Mouse (Mus musculus) forebrain, embryonic 14.5 days (tissue): ENCODE measurements around the gene Trpm4. TPM values are rescaled to one million over a fixed set of nuclear protein-coding genes. Genes with fewer than 3 reads are reported as not detected.

ENCODE experiments used
- ATAC-seq: fragments of 200-750 bp; cut with Nextera tagmentation; 2 replicates; pipeline ENCODE4 v1.8.0; 2017; ENCODE audit warnings: mild to moderate bottlenecking, moderate library complexity
- DNase-seq: peaks from one replicate; pipeline ENCODE4 v3.0.0-alpha.2; 2015; ENCODE audit warnings: low spot score
- H3K27ac ChIP-seq: fragments of 300-500 bp; sonication (generic); 2 replicates; pipeline ENCODE4 v1.5.1; 2014; ENCODE audit warnings: low read depth, mild to moderate bottlenecking, control low read depth, low read length, moderate library complexity
- H3K27me3 ChIP-seq: fragments of 300-500 bp; sonication (generic); replicated peaks from 2 replicates; pipeline ENCODE4 v1.6.1; 2014; ENCODE audit warnings: low read length, control low read depth, mixed read lengths; ENCODE audit not compliant: control insufficient read depth, insufficient read depth
- H3K36me3 ChIP-seq: fragments of 300-500 bp; sonication (generic); 2 replicates; pipeline ENCODE4 v1.6.1; 2014; ENCODE audit warnings: low read length, control low read depth; ENCODE audit not compliant: control insufficient read depth, insufficient read depth
- H3K4me1 ChIP-seq: fragments of 300-500 bp; sonication (generic); 2 replicates; pipeline ENCODE4 v1.6.1; 2014; ENCODE audit warnings: antibody characterized with exemption, low read length, control low read depth; ENCODE audit not compliant: control insufficient read depth, insufficient read depth
- H3K4me2 ChIP-seq: fragments of 300-500 bp; sonication (generic); 2 replicates; pipeline ENCODE4 v1.6.1; 2014; ENCODE audit warnings: mild to moderate bottlenecking, control low read depth, low read length
- H3K4me3 ChIP-seq: fragments of 300-500 bp; sonication (generic); 2 replicates; pipeline ENCODE4 v1.5.1; 2014; ENCODE audit warnings: low read depth, low read length, control low read depth
- H3K9ac ChIP-seq: fragments of 300-500 bp; sonication (generic); 2 replicates; pipeline ENCODE4 v1.6.1; 2014; ENCODE audit warnings: mild to moderate bottlenecking, low read length, control low read depth, moderate library complexity
- H3K9me3 ChIP-seq: fragments of 300-500 bp; sonication (generic); replicated peaks from 2 replicates; pipeline ENCODE4 v1.6.1; 2016; ENCODE audit warnings: low read length, control low read depth, mixed read lengths; ENCODE audit not compliant: control insufficient read depth
- WGBS: fragments of 180-500 bp; shearing (Covaris S2); extraction: QIAGEN DNeasy Blood & Tissue Kit; methylation state at CpG from one replicate; pipeline ENCODE4 v1.1.7; 2014; 5-methylcytosine and 5-hydroxymethylcytosine counted together
- polyA plus RNA-seq: library from polyadenylated mRNA; unstranded; fragments of >200 nt; fragmentation: Nextera tagmentation; extraction: Ambion mirVana; gene quantifications from 2 replicates; pipeline ENCODE4 v1.2.1, GENCODE M21; 2014

Gene Trpm4
- polyA plus RNA-seq, 1 experiment from 2014 or later = 9.8 TPM

- 0 out of 2 replicates have a peak, but pooled peaks have one; percentile 44 for ATAC-seq
Observed at GRCm38 (mm10) chr7:45309455-45309854, 24.1 kb downstream of the Trpm4 start.

GRCm38 (mm10) chr7:45308551-45309240 lies 24.9 kb downstream of the Trpm4 start:
- no peak for ATAC-seq

More at GRCm38 (mm10) chr7:45309455-45309854, 24.1 kb downstream of the Trpm4 start:
- Histone ChIP-seq H3K9me3 (no peaks in the 10 kb centered on the region), H3K36me3 (no peaks in the 10 kb centered on the region), H3K27me3 (no peaks in the 10 kb centered on the region), H3K9ac (no peak overlapping the region; the same call in 1 of the 2 replicates), H3K4me1 (peaks cover 13% of the 10 kb centered on the region), H3K27ac (no peak overlapping the region), H3K4me3 (no peak overlapping the region), H3K4me2 (no peak overlapping the region)
- peak; percentile 74 for DNase-seq
- 7% methylated on average over 9 of the region's 9 CpGs for WGBS

GRCm38 (mm10) chr7:45305275-45305674 lies 28.3 kb downstream of the Trpm4 start:
- ATAC-seq (peak; percentile 18; the same call in 1 of the 2 replicates), DNase-seq (peak; percentile 58)
- Histone ChIP-seq H3K27ac (no peak overlapping the region), H3K9ac (peak overlapping the region; percentile 35; the same call in 1 of the 2 replicates), H3K27me3 (no peaks in the 10 kb centered on the region), H3K9me3 (no peaks in the 10 kb centered on the region), H3K4me1 (peaks cover 11% of the 10 kb centered on the region), H3K4me3 (peak overlapping the region; percentile 17), H3K36me3 (no peaks in the 10 kb centered on the region), H3K4me2 (peak overlapping the region; percentile 41)
- WGBS = 2% methylated on average over 17 of the region's 17 CpGs

More at GRCm38 (mm10) chr7:45308551-45309240, 24.9 kb downstream of the Trpm4 start:
- DNase-seq = no peak
- no peak overlapping the region for H3K4me2 ChIP-seq
- H3K4me1 ChIP-seq = peaks cover 13% of the 10 kb centered on the region
- no peak overlapping the region for H3K4me3 ChIP-seq
- WGBS = 73% methylated on average over 14 of the region's 15 CpGs
- H3K27me3 ChIP-seq = no peaks in the 10 kb centered on the region
- H3K36me3 ChIP-seq = no peaks in the 10 kb centered on the region
- no peak overlapping the region for H3K27ac ChIP-seq
- H3K9ac ChIP-seq = peak overlapping the region; percentile 13; the same call in 1 of the 2 replicates
- no peaks in the 10 kb centered on the region for H3K9me3 ChIP-seq

- ATAC-seq = no peak
- no peaks in the 10 kb centered on the region for H3K36me3 ChIP-seq
- H3K4me1 ChIP-seq = peaks cover 11% of the 10 kb centered on the region
- H3K4me3 ChIP-seq = peak overlapping the region; percentile 17
- no peak overlapping the region for H3K27ac ChIP-seq
- H3K9me3 ChIP-seq = no peaks in the 10 kb centered on the region
- H3K9ac ChIP-seq = peak overlapping the region; percentile 35; the same call in 1 of the 2 replicates
- 12% methylated on average over 13 of the region's 13 CpGs for WGBS
- no peak for DNase-seq
- peak overlapping the region; percentile 41 for H3K4me2 ChIP-seq
- no peaks in the 10 kb centered on the region for H3K27me3 ChIP-seq
Observed at GRCm38 (mm10) chr7:45304869-45305268, 28.7 kb downstream of the Trpm4 start.

- no peaks in the 10 kb centered on the region for H3K9me3 ChIP-seq
- DNase-seq (peak; percentile 80), ATAC-seq (no peak)
- H3K4me3 ChIP-seq = no peak overlapping the region
- WGBS = 37% methylated on average over 8 of the region's 8 CpGs
- H3K27me3 ChIP-seq = no peaks in the 10 kb centered on the region
- no peaks in the 10 kb centered on the region for H3K36me3 ChIP-seq
- peaks cover 11% of the 10 kb centered on the region for H3K4me1 ChIP-seq
- no peak overlapping the region for H3K27ac ChIP-seq
- no peak overlapping the region for H3K4me2 ChIP-seq
- no peak overlapping the region for H3K9ac ChIP-seq
Observed at GRCm38 (mm10) chr7:45302626-45303025, 31.0 kb downstream of the Trpm4 start.

GRCm38 (mm10) chr7:45300270-45300669 lies 33.3 kb downstream of the Trpm4 start:
- peak; percentile 54; the same call in 1 of the 2 replicates for ATAC-seq
- Histone ChIP-seq H3K4me3 (no peak overlapping the region), H3K4me2 (no peak overlapping the region), H3K36me3 (no peaks in the 10 kb centered on the region), H3K27ac (no peak overlapping the region), H3K27me3 (no peaks in the 10 kb centered on the region), H3K9me3 (no peaks in the 10 kb centered on the region), H3K4me1 (peaks cover 9% of the 10 kb centered on the region), H3K9ac (no peak overlapping the region)
- 19% methylated on average over 6 of the region's 6 CpGs for WGBS
- peak; percentile 70 for DNase-seq

- peaks cover 4% of the 10 kb centered on the region for H3K4me1 ChIP-seq
- H3K27ac ChIP-seq = no peak overlapping the region
- WGBS = 16% methylated on average over 5 of the region's 5 CpGs
Observed at GRCm38 (mm10) chr7:45299752-45300151, 33.8 kb downstream of the Trpm4 start.

GRCm38 (mm10) chr7:45297563-45297962 lies 36.0 kb downstream of the Trpm4 start:
- Histone ChIP-seq H3K4me2 (no peak overlapping the region), H3K27me3 (no peaks in the 10 kb centered on the region), H3K27ac (no peak overlapping the region), H3K4me3 (no peak overlapping the region), H3K9me3 (no peaks in the 10 kb centered on the region), H3K36me3 (no peaks in the 10 kb centered on the region), H3K9ac (no peak overlapping the region), H3K4me1 (no peaks in the 10 kb centered on the region)
- 64% methylated on average over 3 of the region's 3 CpGs for WGBS
- no peak for DNase-seq
- no peak for ATAC-seq

More at GRCm38 (mm10) chr7:45299752-45300151, 33.8 kb downstream of the Trpm4 start:
- Histone ChIP-seq H3K4me2 (no peak overlapping the region), H3K4me3 (no peak overlapping the region), H3K36me3 (no peaks in the 10 kb centered on the region), H3K9me3 (no peaks in the 10 kb centered on the region), H3K27me3 (no peaks in the 10 kb centered on the region), H3K9ac (no peak overlapping the region)
- DNase-seq (peak; percentile 86), ATAC-seq (peak; percentile 91)

GRCm38 (mm10) chr7:45296626-45297025 lies 37.0 kb downstream of the Trpm4 start:
- no peaks in the 10 kb centered on the region for H3K36me3 ChIP-seq
- 90% methylated on average over 1 of the region's 1 CpGs for WGBS
- no peaks in the 10 kb centered on the region for H3K4me1 ChIP-seq
- DNase-seq = no peak
- no peak overlapping the region for H3K27ac ChIP-seq
- no peak overlapping the region for H3K4me2 ChIP-seq
- H3K4me3 ChIP-seq = no peak overlapping the region
- no peak for ATAC-seq
- no peaks in the 10 kb centered on the region for H3K9me3 ChIP-seq
- no peak overlapping the region for H3K9ac ChIP-seq
- no peaks in the 10 kb centered on the region for H3K27me3 ChIP-seq
